Mouse (Mus musculus) neural tube, embryonic 14.5 days (tissue): ENCODE results near the gene Gm20924. TPM values are rescaled to one million over a fixed set of nuclear protein-coding genes. Genes with fewer than 3 reads are reported as not detected.
"Not testable (repeated sequence)": the region's sequence is repeated elsewhere in the genome, so short reads cannot be mapped to it uniquely, and the experiment has no call there.

Experiments used
- ATAC-seq: fragments of 200-750 bp; cut with Nextera tagmentation; 2 replicates; pipeline ENCODE4 v1.8.0; 2017; ENCODE audit warnings: low read depth, mild to moderate bottlenecking, moderate TSS enrichment, moderate library complexity
- H3K27ac ChIP-seq: fragments of 300-500 bp; sonication (generic); 2 replicates; pipeline ENCODE4 v1.5.1; 2014; ENCODE audit warnings: low read depth, mild to moderate bottlenecking, control low read depth, low read length, moderate library complexity, mixed read lengths
- H3K27me3 ChIP-seq: fragments of 300-500 bp; sonication (generic); 2 replicates; pipeline ENCODE4 v1.6.1; 2014; ENCODE audit warnings: low read length; ENCODE audit not compliant: control insufficient read depth, insufficient read depth
- H3K36me3 ChIP-seq: fragments of 300-500 bp; sonication (generic); 2 replicates; pipeline ENCODE4 v1.6.1; 2014; ENCODE audit warnings: low read length, mixed read lengths; ENCODE audit not compliant: control insufficient read depth, insufficient read depth
- H3K4me1 ChIP-seq: fragments of 300-500 bp; sonication (generic); 2 replicates; pipeline ENCODE4 v1.6.1; 2014; ENCODE audit warnings: low read length; ENCODE audit not compliant: control insufficient read depth, insufficient read depth
- H3K4me2 ChIP-seq: fragments of 300-500 bp; sonication (generic); 2 replicates; pipeline ENCODE4 v1.6.1; 2014; ENCODE audit warnings: mild to moderate bottlenecking, low read depth, low read length, control low read depth
- H3K4me3 ChIP-seq: fragments of 300-500 bp; sonication (generic); 2 replicates; pipeline ENCODE4 v1.5.1; 2014; ENCODE audit warnings: low read depth, low read length, control low read depth, mixed read lengths
- H3K9ac ChIP-seq: fragments of 300-500 bp; sonication (generic); replicated peaks from 2 replicates; pipeline ENCODE4 v1.6.1; 2014; ENCODE audit warnings: low read depth, mild to moderate bottlenecking, control low read depth, low read length, mixed read lengths
- H3K9me3 ChIP-seq: fragments of 300-500 bp; sonication (generic); 2 replicates; pipeline ENCODE4 v1.6.1; 2016; ENCODE audit warnings: low read length; ENCODE audit not compliant: control insufficient read depth
- WGBS: fragments of 180-500 bp; shearing (Covaris S2); extraction: QIAGEN DNeasy Blood & Tissue Kit; methylation state at CpG from one replicate; pipeline ENCODE4 v1.1.7; 2014; 5-methylcytosine and 5-hydroxymethylcytosine counted together
- polyA plus RNA-seq: library from polyadenylated mRNA; unstranded; fragments of >200 nt; fragmentation: Nextera tagmentation; extraction: Ambion mirVana; gene quantifications from 2 replicates; pipeline ENCODE4 v1.2.1, GENCODE M21; 2014

Gm20924 gene
- polyA plus RNA-seq = not detected in 2 replicates

DNA sequence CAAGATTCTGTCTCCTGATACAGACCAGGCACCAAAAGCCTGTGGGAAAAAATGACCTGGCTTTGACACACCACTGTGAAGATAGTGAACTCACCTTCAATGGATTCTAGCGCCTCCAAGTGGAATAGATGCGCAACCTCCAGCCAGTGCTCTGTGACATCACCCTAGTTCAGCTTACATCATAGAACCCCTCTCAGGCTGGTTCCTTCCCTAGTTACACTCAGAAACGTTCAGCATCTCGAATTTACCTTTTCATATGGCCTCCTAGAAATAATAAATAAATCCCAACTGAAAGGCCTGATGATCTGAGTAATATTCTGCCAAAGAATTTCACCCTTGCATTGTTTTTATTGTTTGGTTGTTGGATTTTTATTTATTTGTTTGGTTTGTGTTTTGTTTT lies at the start of gene Gm20924:
TSS of gene Gm20924 (minus strand) at position 101 of the 400 bp plus-strand sequence.
- H3K9me3 ChIP-seq, H3K27ac ChIP-seq, H3K36me3 ChIP-seq, H3K4me3 ChIP-seq, ATAC-seq, H3K9ac ChIP-seq, H3K4me2 ChIP-seq, H3K27me3 ChIP-seq, H3K4me1 ChIP-seq: not testable (repeated sequence)
- WGBS = no CpG with 5 or more reads among the region's 4 CpGs

Other genes with a start within 250 kb of the Gm20924 start
- gene Gm20736, start 170.2 kb upstream of the Gm20924 start, polyA plus RNA-seq = not detected in 2 replicates